Mouse (Mus musculus): ENCODE results near the gene Rapgef1. TPM values are rescaled to one million over a fixed set of nuclear protein-coding genes. Genes with fewer than 3 reads are reported as not detected.

Gene Rapgef1
- polyA plus RNA-seq, 1 experiment from 2014 or later: 17.2 TPM

DNA sequence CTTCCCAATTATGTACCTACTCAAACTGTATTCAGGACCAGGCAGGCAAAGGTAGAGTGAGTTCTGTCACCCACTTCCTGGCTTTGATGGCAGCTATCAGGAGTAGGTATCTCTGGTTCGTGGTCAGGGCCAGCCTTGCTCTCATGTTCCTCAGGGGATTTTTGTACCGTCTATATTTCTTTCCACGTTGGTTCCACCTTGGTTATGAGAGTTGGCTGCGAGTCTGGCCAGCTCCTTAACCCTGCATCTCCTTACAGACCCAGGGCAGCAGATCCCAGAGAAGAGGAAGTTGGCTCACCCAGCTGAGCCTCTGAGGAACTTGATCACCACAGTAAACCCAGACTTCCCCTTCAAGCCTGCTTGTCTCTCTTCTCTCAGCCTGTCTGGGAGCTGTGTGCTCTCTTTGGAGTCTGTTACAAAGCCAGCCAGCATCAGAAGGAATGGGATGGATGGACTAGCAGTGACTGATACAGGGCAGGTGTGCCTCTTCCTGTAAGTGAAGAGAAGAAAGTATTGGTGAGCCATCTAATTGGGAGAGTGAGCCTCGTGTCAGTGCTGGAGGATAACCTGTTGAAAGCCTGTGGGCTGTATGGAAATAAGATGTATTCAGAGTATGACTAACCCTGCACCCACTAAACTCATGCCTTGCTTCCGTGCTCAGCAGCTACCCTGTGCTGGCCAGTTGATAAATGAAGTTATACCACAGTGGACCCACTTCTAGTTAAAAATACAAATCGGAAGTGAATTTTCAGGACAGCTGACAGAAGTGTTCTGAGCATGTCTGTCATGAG, 53.4 kb downstream of the Rapgef1 start:
- WGBS: 89% methylated on average over 7 of the region's 7 CpGs
- no peak overlapping the region for H3K4me3 ChIP-seq
- H3K9me3 ChIP-seq (replicated peaks): no peaks in the 10 kb centered on the region
- no peak for DNase-seq (ENCODE audit: low spot score)
- H3K36me3 ChIP-seq: no peaks in the 10 kb centered on the region
- H3K27me3 ChIP-seq (ENCODE audit: low read depth, poor library complexity, severe bottlenecking): no peaks in the 10 kb centered on the region
- H3K4me1 ChIP-seq: peaks cover 2% of the 10 kb centered on the region; the same call in 1 of the 2 replicates
- H3K27ac ChIP-seq: no peak overlapping the region

DNA sequence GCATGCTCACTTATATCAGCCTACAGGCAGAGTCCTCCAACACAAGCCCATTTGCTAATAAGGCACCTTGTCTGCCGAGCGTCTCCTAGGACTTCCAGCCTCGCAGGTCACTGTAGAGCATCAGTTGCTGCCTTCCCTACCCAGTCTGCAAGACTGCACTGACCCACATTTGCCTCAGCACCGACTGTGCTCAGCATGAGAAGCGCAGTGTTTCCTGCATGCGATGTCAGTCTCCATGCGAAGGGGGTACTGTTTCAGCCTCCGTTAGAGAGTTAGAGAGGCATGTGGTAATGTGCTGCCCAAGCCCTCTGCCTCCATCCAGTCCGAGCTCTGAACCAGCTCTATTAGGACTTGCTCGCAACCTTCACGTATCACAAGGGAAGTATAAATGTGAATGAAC, 54.6 kb downstream of the Rapgef1 start:
- no peaks in the 10 kb centered on the region for H3K9me3 ChIP-seq (replicated peaks)
- no peak overlapping the region for H3K27ac ChIP-seq
- no peaks in the 10 kb centered on the region for H3K4me1 ChIP-seq
- no peaks in the 10 kb centered on the region for H3K27me3 ChIP-seq (ENCODE audit: low read depth, poor library complexity, severe bottlenecking)
- peaks cover 3% of the 10 kb centered on the region for H3K36me3 ChIP-seq
- H3K4me3 ChIP-seq: no peak overlapping the region
- WGBS: 87% methylated on average over 11 of the region's 11 CpGs
- DNase-seq (ENCODE audit: low spot score): no peak

DNA sequence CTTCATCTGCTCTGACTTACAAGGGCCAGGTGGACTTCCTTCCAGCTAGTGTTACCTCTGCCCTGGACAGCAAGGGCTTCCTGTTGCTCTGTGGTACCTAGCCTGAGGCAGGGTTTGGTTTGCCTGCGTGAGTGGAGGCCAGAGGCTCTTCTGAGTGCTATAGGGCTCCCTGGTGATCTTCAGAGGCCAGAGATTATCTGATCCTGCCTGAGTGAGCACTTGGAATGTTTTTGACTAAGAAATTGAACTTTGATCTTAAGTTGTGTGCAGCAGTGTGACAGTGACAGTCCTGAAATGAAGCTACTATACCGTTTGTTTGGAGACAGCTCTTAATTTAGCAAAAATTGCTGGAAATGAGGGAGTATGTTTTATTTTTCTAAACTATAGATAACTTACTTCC, 55.0 kb downstream of the Rapgef1 start:
- Histone ChIP-seq H3K4me1 (no peaks in the 10 kb centered on the region), H3K36me3 (peaks cover 7% of the 10 kb centered on the region), H3K4me3 (no peak overlapping the region), H3K9me3 (replicated peaks) (no peaks in the 10 kb centered on the region), H3K27me3 (ENCODE audit: low read depth, poor library complexity, severe bottlenecking) (no peaks in the 10 kb centered on the region), H3K27ac (no peak overlapping the region)
- no peak for DNase-seq (ENCODE audit: low spot score)
- WGBS: 68% methylated on average over 2 of the region's 2 CpGs

DNA sequence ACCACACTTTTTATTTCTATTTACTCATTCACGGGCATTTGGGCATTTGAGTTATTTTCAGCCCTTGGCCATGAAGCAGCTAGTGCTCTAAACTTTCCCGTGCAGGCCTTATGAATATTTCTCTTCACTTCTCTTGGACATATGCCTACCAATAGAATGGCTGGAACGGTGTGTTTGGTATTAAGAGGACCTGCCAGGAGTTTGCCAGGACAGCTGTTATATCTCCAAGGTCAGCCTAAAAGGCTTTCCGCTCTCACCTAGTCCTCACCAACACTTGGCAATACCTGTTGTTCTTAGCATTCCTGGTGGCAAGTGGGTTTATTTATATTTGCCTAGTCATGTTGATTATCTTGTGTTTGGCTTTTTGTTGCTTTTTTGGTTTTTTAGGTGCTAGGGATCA, 56.3 kb downstream of the Rapgef1 start:
- Histone ChIP-seq H3K4me3 (no peak overlapping the region), H3K9me3 (replicated peaks) (no peaks in the 10 kb centered on the region), H3K27ac (no peak overlapping the region), H3K4me1 (no peaks in the 10 kb centered on the region), H3K36me3 (peaks cover 16% of the 10 kb centered on the region), H3K27me3 (ENCODE audit: low read depth, poor library complexity, severe bottlenecking) (no peaks in the 10 kb centered on the region)
- 90% methylated on average over 4 of the region's 4 CpGs for WGBS
- no peak for DNase-seq (ENCODE audit: low spot score)

DNA sequence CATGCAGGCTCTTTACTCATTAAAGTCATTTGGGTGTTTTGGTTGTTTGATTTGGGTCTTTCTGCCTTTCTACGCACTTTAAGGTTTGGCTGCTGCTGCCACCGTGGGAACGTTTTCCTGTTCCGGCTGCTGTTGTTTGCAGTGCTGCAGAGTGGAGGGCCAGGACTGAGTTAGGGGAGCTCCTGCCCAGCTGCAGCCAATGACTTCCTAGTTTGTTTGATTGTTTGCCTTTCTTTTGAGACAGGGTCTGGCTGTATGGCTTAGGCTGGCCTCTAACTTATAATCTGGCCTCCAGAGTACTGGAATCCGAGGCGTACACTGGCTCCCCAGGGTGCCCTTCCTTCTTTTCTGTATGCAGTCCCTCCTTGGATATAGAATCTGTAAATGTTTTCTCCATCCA, 57.0 kb downstream of the Rapgef1 start:
- no peaks in the 10 kb centered on the region for H3K9me3 ChIP-seq (replicated peaks)
- no peak overlapping the region for H3K27ac ChIP-seq
- no peaks in the 10 kb centered on the region for H3K27me3 ChIP-seq (ENCODE audit: low read depth, poor library complexity, severe bottlenecking)
- peaks cover 16% of the 10 kb centered on the region for H3K36me3 ChIP-seq
- no peaks in the 10 kb centered on the region for H3K4me1 ChIP-seq
- DNase-seq (ENCODE audit: low spot score): no peak
- no peak overlapping the region for H3K4me3 ChIP-seq
- 76% methylated on average over 6 of the region's 6 CpGs for WGBS

DNA sequence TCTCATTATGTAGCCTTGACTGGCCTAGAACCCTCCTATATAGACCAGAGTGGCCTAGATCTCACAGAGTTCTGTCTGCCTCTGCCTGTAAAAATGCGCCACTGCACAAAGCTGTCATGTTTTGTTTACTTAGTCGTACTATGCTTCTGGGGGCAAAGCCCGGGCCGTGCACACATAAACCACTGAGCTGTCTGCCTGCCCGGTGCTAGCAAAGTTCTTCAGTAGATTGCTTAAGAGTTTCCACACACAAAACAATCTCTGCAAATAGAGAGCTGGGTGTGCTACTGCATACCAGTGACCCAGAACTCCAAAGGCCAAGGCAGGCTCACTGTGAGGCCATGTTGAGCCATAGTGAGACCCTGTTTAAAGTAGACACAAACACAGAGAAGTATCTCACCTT, 58.3 kb downstream of the Rapgef1 start:
- no peak for DNase-seq (ENCODE audit: low spot score)
- no peak overlapping the region for H3K4me3 ChIP-seq
- no peaks in the 10 kb centered on the region for H3K4me1 ChIP-seq
- 89% methylated on average over 5 of the region's 5 CpGs for WGBS
- no peak overlapping the region for H3K27ac ChIP-seq
- no peaks in the 10 kb centered on the region for H3K9me3 ChIP-seq (replicated peaks)
- H3K27me3 ChIP-seq (ENCODE audit: low read depth, poor library complexity, severe bottlenecking): no peaks in the 10 kb centered on the region
- peaks cover 16% of the 10 kb centered on the region for H3K36me3 ChIP-seq

DNA sequence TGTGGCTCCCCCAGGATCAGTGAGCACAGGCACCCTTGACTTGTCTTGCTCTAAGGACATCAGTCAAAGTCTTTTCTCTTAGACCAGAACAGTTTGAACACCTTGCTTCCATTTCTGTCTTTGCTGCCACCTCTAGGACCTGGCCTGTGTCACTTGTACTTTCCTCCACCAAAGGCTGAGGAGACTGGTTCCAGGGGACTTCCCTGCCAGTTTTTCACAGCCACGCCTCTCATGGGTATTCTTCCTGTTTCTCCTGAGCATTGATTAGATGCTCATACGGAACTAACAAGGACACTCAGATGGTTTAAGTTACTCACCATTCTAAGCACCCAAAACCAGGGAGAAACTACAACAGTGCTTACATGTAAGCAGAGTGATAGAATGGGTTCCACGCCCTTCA, 59.0 kb downstream of the Rapgef1 start:
- H3K4me3 ChIP-seq: no peak overlapping the region
- no peaks in the 10 kb centered on the region for H3K4me1 ChIP-seq
- H3K27ac ChIP-seq: no peak overlapping the region
- H3K27me3 ChIP-seq (ENCODE audit: low read depth, poor library complexity, severe bottlenecking): no peaks in the 10 kb centered on the region
- H3K36me3 ChIP-seq: peaks cover 16% of the 10 kb centered on the region
- 78% methylated on average over 3 of the region's 3 CpGs for WGBS
- H3K9me3 ChIP-seq (replicated peaks): no peaks in the 10 kb centered on the region
- no peak for DNase-seq (ENCODE audit: low spot score)

DNA sequence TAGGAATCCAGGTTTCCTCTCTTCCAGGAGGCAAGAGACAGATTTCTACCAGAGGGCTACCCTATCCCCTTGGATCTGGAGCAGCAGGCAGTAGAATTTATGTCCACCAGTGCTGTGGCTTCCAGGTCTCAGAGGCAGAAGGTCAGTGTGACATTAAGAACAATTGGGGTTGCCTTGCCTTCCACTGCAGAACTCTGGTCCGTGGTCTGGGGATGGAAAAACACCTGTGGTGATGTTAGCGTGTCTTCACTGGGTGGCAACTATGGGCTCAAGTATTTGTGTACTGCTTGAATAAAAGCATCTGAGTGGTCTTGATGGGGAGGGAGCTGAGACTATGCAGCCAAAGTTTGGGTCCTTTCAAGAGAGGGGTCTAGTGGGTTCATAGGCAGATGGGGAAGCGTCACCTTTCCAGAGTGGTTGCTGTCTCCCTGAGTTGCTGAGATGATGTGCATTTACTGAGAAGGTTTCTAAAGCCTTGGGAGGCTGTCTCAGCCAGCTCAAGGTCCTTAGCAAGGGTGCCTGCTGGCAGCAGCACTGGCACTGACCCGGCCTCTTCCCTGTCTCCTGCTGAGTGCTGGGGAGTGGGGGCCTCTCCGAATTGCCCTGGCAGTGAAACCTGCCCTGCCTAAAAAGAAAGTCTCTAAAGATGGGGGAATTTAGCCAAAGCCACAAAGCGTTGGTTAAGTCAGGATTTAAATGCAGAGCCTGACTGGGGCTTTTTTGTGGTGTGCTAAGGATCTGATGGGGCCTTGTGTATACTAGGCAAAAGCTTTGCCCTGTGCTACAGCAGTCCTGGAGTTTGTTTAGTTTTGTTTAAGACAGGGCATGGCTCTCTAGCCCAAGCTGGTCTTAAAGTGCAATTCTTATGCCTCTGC, 60.4 kb downstream of the Rapgef1 start:
- WGBS: 93% methylated on average over 6 of the region's 6 CpGs
- no peaks in the 10 kb centered on the region for H3K9me3 ChIP-seq (replicated peaks)
- H3K4me1 ChIP-seq: no peaks in the 10 kb centered on the region
- H3K27me3 ChIP-seq (ENCODE audit: low read depth, poor library complexity, severe bottlenecking): no peaks in the 10 kb centered on the region
- no peak overlapping the region for H3K4me3 ChIP-seq
- H3K27ac ChIP-seq: no peak overlapping the region
- peaks cover 16% of the 10 kb centered on the region for H3K36me3 ChIP-seq
- DNase-seq (ENCODE audit: low spot score): no peak

DNA sequence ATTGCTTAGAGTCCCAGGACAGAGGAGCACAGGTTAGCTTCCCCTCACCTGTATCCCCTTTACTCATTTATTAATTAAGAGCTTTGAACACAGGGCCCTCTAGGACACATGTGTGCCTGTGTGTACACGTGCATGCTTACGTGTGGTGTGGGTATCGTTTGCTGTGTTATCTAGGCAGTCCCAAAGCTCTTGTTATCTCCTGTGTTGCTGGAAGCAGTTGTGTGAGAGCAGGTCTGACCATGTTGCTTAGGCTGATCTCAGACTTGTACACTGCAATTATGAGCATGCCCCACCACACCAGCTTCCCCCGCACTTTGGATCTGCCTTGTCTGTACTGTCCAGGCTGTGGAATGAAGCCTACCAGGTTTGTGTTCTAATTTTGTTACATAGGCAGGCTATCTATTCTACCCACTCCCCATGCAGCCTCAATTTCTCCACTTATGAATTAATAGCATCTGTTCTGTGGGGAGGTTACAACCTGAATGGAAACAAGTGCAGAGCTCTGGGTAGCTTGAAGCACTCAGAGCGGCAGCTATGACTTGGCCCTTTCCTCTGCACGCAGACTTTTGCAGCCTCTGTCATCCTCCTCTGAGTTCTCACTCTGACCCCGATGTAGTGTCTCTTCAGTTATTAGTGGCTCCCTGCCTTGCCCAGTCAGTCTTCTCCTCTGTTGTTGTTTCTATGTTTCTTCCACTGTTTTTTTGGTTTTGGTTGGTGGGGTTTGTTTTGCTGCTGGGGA, 63.9 kb downstream of the Rapgef1 start:
- H3K36me3 ChIP-seq: peaks cover 41% of the 10 kb centered on the region
- no peaks in the 10 kb centered on the region for H3K4me1 ChIP-seq
- WGBS: 91% methylated on average over 7 of the region's 7 CpGs
- no peak overlapping the region for H3K27ac ChIP-seq
- H3K27me3 ChIP-seq (ENCODE audit: low read depth, poor library complexity, severe bottlenecking): no peaks in the 10 kb centered on the region
- no peaks in the 10 kb centered on the region for H3K9me3 ChIP-seq (replicated peaks)
- DNase-seq (ENCODE audit: low spot score): no peak
- H3K4me3 ChIP-seq: no peak overlapping the region

DNA sequence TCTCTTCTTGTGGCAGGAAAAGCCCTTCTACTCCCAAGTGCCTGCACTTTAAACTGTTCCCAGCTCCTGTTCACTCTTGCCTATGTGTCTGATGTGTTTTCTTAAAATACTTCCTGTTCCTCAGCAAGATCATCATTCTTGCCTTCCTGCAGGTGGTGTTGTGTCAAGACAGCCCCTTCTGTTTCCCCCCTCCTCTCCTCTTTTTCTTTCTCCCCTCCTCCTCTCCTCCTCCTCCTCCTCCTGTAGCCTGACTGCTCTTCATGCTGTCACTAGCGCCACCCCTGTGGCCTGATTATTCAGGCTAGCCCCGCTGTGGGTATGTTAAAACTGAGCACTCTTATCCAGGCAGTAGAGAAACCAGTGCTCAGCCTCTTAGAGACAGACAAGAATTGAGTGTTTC, 65.0 kb downstream of the Rapgef1 start:
- Histone ChIP-seq H3K4me1 (no peaks in the 10 kb centered on the region), H3K27ac (no peak overlapping the region), H3K4me3 (no peak overlapping the region), H3K9me3 (replicated peaks) (no peaks in the 10 kb centered on the region), H3K27me3 (ENCODE audit: low read depth, poor library complexity, severe bottlenecking) (no peaks in the 10 kb centered on the region), H3K36me3 (peaks cover 45% of the 10 kb centered on the region)
- WGBS: 63% methylated on average over 2 of the region's 2 CpGs
- no peak for DNase-seq (ENCODE audit: low spot score)

DNA sequence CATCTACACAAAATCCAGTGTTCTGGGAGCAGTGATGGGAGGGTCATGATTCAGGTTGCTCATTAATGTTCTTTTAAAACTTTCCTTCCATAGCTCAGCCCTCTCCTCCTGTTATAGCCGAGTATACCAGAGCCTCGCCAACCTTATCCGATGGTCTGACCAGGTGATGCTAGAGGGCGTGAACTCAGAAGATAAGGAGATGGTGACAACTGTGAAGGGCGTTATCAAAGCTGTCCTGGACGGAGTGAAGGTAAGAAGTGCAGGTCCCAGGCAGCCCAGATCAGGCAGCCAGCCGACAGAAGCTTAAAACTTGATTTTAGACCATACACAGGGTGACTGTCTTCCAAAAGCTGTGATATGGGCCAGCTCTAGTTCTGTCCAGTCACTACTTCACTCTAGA, 69.5 kb downstream of the Rapgef1 start:
- Histone ChIP-seq H3K27ac (no peak overlapping the region), H3K36me3 (peaks cover 81% of the 10 kb centered on the region)
- 87% methylated on average over 7 of the region's 7 CpGs for WGBS

DNA sequence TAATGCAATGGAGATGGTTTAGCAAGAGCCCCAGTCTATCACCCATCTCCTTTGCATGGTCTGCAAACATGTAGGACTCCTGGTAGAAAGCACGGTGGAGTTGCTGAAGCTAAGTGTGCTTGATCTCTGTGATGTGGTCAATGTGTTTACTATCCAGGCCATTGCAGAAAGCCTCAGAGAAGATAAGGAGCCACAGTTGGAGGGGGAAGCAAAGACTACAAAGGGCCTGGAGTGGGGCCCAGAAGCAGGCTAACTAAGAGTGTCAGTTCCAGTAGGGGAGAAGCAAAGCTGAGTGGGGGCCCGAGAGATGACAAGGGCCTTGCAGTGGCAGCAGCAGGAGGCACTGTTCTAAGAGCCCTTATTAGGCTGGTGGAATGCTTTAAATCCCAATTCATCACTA, 70.0 kb downstream of the Rapgef1 start:
- Histone ChIP-seq H3K4me1 (no peaks in the 10 kb centered on the region), H3K27ac (no peak overlapping the region), H3K4me3 (no peak overlapping the region), H3K36me3 (peaks cover 85% of the 10 kb centered on the region), H3K27me3 (ENCODE audit: low read depth, poor library complexity, severe bottlenecking) (no peaks in the 10 kb centered on the region), H3K9me3 (replicated peaks) (no peaks in the 10 kb centered on the region)
- 53% methylated on average over 2 of the region's 2 CpGs for WGBS
- DNase-seq (ENCODE audit: low spot score): no peak

More for the DNA sequence above, 69.5 kb downstream of the Rapgef1 start:
- H3K27me3 ChIP-seq (ENCODE audit: low read depth, poor library complexity, severe bottlenecking): no peaks in the 10 kb centered on the region
- no peak overlapping the region for H3K4me3 ChIP-seq
- no peaks in the 10 kb centered on the region for H3K4me1 ChIP-seq
- DNase-seq (ENCODE audit: low spot score): no peak
- no peaks in the 10 kb centered on the region for H3K9me3 ChIP-seq (replicated peaks)

DNA sequence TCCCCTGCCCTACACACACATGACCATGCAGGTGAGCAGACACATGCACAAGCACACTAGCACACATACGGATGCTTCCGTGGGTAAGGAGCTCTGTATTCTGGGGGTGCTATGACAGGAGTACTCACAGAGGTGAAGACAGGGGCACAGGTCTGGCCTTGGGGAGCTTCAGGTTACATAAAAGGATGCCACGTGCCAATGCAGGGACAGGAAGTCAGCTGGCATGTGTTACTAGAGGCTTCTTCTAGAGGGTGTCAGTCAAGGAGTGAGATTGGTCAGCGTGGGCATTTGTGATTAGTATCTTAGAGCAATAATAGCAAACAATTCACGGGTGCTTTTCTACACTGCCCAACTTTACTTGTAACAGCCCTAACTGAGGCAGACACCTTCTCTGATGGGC, 71.5 kb downstream of the Rapgef1 start:
- H3K9me3 ChIP-seq (replicated peaks): no peaks in the 10 kb centered on the region
- no peaks in the 10 kb centered on the region for H3K4me1 ChIP-seq
- 83% methylated on average over 5 of the region's 5 CpGs for WGBS
- DNase-seq (ENCODE audit: low spot score): no peak
- H3K27me3 ChIP-seq (ENCODE audit: low read depth, poor library complexity, severe bottlenecking): no peaks in the 10 kb centered on the region
- no peak overlapping the region for H3K27ac ChIP-seq
- H3K36me3 ChIP-seq: peaks cover 89% of the 10 kb centered on the region
- no peak overlapping the region for H3K4me3 ChIP-seq
